Mouse (Mus musculus) liver, embryonic 12.5 days (tissue): ENCODE results near the gene Vwa3a. TPM values are rescaled to one million over a fixed set of nuclear protein-coding genes. Genes with fewer than 3 reads are reported as not detected.
A peak's percentile ranks its signal among the peaks of the same experiment; 100 is the strongest.

Experiments used
- ATAC-seq: fragments of 200-750 bp; cut with Nextera tagmentation; 2 replicates; pipeline ENCODE4 v1.8.0; 2017; ENCODE audit warnings: moderate number of reproducible peaks, mild to moderate bottlenecking, moderate library complexity
- H3K27ac ChIP-seq: fragments of 300-500 bp; sonication (generic); 2 replicates; pipeline ENCODE4 v1.5.1; 2016; ENCODE audit warnings: mild to moderate bottlenecking
- H3K27me3 ChIP-seq: fragments of 300-500 bp; sonication (generic); replicated peaks from 2 replicates; pipeline ENCODE4 v1.6.1; 2016; ENCODE audit warnings: mild to moderate bottlenecking, moderate library complexity
- H3K36me3 ChIP-seq: fragments of 300-500 bp; sonication (generic); 2 replicates; pipeline ENCODE4 v1.6.1; 2016; ENCODE audit warnings: mild to moderate bottlenecking, moderate library complexity
- H3K4me1 ChIP-seq: fragments of 300-500 bp; sonication (generic); 2 replicates; pipeline ENCODE4 v1.6.1; 2016
- H3K4me2 ChIP-seq: fragments of 300-500 bp; sonication (generic); 2 replicates; pipeline ENCODE4 v1.6.1; 2016; ENCODE audit warnings: mild to moderate bottlenecking, moderate library complexity
- H3K4me3 ChIP-seq: fragments of 300-500 bp; sonication (generic); 2 replicates; pipeline ENCODE4 v1.5.1; 2016; ENCODE audit warnings: mild to moderate bottlenecking, moderate library complexity
- H3K9ac ChIP-seq: fragments of 300-500 bp; sonication (generic); 2 replicates; pipeline ENCODE4 v1.6.1; 2016; ENCODE audit warnings: mild to moderate bottlenecking, moderate library complexity
- H3K9me3 ChIP-seq: fragments of 300-500 bp; sonication (generic); replicated peaks from 2 replicates; pipeline ENCODE4 v1.6.1; 2016; ENCODE audit warnings: mild to moderate bottlenecking, moderate library complexity
- WGBS: fragments of 180-500 bp; shearing (Covaris S2); methylation state at CpG from one replicate; pipeline ENCODE4 v1.1.7; 2016; ENCODE audit not compliant: insufficient replicate concordance; 5-methylcytosine and 5-hydroxymethylcytosine counted together
- polyA plus RNA-seq: library from polyadenylated mRNA; unstranded; fragments of >200 nt; fragmentation: Nextera tagmentation; extraction: Ambion mirVana; gene quantifications from 2 replicates; pipeline ENCODE4 v1.2.1, GENCODE M21; 2016

The Vwa3a gene
- polyA plus RNA-seq, 1 experiment from 2014 or later, result not detected

GRCm38 (mm10) chr7:120819386-120819785 is 80.3 kb downstream of the Vwa3a start:
- WGBS, result 75% methylated on average over 4 of the region's 4 CpGs

GRCm38 (mm10) chr7:120823248-120823647 is 84.1 kb downstream of the Vwa3a start:
- no peak overlapping the region for H3K27ac ChIP-seq
- H3K4me2 ChIP-seq, result no peak overlapping the region
- H3K36me3 ChIP-seq, result no peaks in the 10 kb centered on the region
- H3K4me3 ChIP-seq, result no peak overlapping the region
- WGBS, result 21% methylated on average over 5 of the region's 5 CpGs
- H3K9ac ChIP-seq, result no peak overlapping the region
- H3K27me3 ChIP-seq, result peaks cover 9% of the 10 kb centered on the region; the same call in 1 of the 2 replicates
- peak; percentile 44 for ATAC-seq
- no peaks in the 10 kb centered on the region for H3K9me3 ChIP-seq
- no peaks in the 10 kb centered on the region for H3K4me1 ChIP-seq

More at GRCm38 (mm10) chr7:120819386-120819785, 80.3 kb downstream of the Vwa3a start:
- no peak for ATAC-seq
- no peaks in the 10 kb centered on the region for H3K4me1 ChIP-seq
- no peak overlapping the region for H3K4me3 ChIP-seq
- H3K27me3 ChIP-seq, result peaks cover 3% of the 10 kb centered on the region; the same call in 1 of the 2 replicates
- H3K36me3 ChIP-seq, result no peaks in the 10 kb centered on the region
- H3K9me3 ChIP-seq, result no peaks in the 10 kb centered on the region
- no peak overlapping the region for H3K9ac ChIP-seq
- no peak overlapping the region for H3K4me2 ChIP-seq
- H3K27ac ChIP-seq, result no peak overlapping the region

DNA sequence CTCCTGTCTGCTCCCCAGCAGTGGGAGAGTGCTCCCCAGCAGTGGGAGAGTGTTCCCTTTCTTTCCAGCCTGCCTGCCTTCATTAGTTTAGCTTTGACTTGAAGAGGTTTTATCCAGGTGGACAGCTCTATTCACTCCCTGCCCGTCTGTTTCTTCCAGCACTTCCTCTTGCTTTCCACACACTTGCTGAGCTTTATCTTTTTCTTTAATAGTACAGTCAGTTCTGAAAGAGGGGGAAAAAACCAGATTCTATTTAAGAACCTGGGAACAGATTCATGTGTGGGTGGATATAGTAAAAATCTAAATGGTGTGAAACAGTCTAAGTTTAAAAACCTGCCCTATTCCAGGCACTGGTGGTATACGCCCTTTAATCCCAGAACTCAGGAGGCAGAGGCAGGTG is 86.0 kb downstream of the Vwa3a start:
- no peak overlapping the region for H3K9ac ChIP-seq
- no peak for ATAC-seq
- no peak overlapping the region for H3K4me2 ChIP-seq
- H3K27ac ChIP-seq, result no peak overlapping the region
- peaks cover 26% of the 10 kb centered on the region for H3K27me3 ChIP-seq
- H3K4me1 ChIP-seq, result peaks cover 9% of the 10 kb centered on the region; the same call in 1 of the 2 replicates
- 53% methylated on average over 2 of the region's 2 CpGs for WGBS
- no peaks in the 10 kb centered on the region for H3K36me3 ChIP-seq
- no peak overlapping the region for H3K4me3 ChIP-seq
- no peaks in the 10 kb centered on the region for H3K9me3 ChIP-seq

DNA sequence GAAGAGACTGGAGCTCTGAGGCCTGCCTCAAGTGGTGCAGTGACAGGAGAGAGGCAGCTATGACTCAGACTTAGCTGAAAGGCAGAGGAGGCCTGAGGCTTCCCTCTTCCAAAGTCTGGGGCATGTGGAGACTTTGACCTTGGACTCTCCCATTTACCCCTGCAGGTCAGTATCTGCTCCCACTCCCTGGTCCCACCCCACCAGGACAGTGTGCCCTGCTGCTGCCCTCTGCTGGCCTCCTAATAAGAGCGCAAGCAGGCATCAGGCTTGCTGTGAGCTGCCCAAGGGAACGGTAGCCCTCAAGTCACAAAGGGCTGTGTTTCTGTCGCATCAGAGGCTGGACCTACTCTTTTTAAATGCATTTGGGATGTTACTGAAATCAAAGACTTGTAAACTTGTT is 87.3 kb downstream of the Vwa3a start:
- Histone ChIP-seq H3K4me3 (no peak overlapping the region), H3K27me3 (peaks cover 36% of the 10 kb centered on the region), H3K9ac (no peak overlapping the region), H3K36me3 (no peaks in the 10 kb centered on the region), H3K27ac (no peak overlapping the region), H3K4me1 (peaks cover 22% of the 10 kb centered on the region), H3K4me2 (no peak overlapping the region), H3K9me3 (no peaks in the 10 kb centered on the region)
- ATAC-seq, result no peak
- WGBS, result 29% methylated on average over 3 of the region's 3 CpGs

DNA sequence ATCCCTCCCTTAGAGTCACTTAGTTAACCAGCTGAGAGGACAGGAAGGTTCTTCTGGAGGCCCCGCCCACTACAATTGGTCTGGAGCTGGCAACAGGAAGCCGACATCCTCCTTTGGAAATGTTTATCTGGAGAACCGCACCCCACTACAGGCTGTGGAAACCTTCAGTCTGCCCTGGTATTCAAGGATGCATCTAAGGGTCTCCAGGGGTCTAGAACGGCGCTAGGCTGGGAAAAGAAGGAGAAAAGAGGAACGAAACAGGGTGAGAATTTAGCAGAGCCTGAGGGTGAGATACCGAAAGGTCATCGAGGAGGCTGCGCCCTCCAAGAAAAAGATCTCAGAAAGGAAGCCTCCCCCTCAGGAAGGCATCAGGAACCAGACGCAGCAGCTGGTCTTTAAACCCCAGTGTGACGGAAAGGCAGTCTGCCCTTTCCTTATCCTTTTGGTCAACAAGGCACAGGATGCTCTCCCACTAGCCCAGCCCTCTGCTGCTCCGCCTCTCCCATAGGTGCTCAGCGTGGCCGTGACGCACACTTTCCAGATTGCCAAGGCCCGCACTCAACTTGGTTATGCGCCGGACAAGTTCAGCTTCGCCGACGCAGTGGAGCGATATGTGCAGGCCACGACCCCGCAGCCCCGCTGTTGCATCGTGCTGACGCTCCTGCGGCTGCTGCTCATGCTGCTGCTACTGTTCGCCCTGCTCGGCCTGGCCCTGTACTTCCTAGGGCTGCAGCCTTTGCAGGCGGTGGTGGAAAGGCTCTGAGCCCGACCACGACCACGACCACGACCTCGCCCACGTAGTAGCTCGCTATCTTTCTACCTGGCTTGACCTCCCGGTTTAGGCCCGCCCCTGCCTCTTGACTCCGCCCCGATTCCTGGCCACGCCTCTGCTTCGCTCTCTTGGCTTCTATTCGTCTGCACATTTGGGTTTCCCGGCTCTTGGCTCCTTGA is 91.6 kb downstream of the Vwa3a start:
- peak overlapping the region; percentile 97 for H3K4me2 ChIP-seq
- H3K27ac ChIP-seq, result peak overlapping the region; percentile 64
- H3K9me3 ChIP-seq, result no peaks in the 10 kb centered on the region
- peak overlapping the region; percentile 55 for H3K9ac ChIP-seq
- peak; percentile 24 for ATAC-seq
- H3K4me1 ChIP-seq, result peaks cover 43% of the 10 kb centered on the region
- H3K4me3 ChIP-seq, result peak overlapping the region; percentile 68
- H3K27me3 ChIP-seq, result peaks cover 44% of the 10 kb centered on the region
- H3K36me3 ChIP-seq, result no peaks in the 10 kb centered on the region
- whole genome bisulfite sequencing, result under 1% methylated on average over 46 of the region's 46 CpGs

GRCm38 (mm10) chr7:120834426-120834825 is 95.3 kb downstream of the Vwa3a start:
- peaks cover 28% of the 10 kb centered on the region for H3K27me3 ChIP-seq
- peaks cover 63% of the 10 kb centered on the region for H3K4me1 ChIP-seq
- peak; percentile 62 for ATAC-seq
- WGBS, result 28% methylated on average over 6 of the region's 6 CpGs
- H3K27ac ChIP-seq, result peak overlapping the region; percentile 88
- H3K9me3 ChIP-seq, result no peaks in the 10 kb centered on the region
- H3K4me2 ChIP-seq, result peak overlapping the region; percentile 77
- peak overlapping the region; percentile 66 for H3K4me3 ChIP-seq
- H3K9ac ChIP-seq, result peak overlapping the region; percentile 63
- no peaks in the 10 kb centered on the region for H3K36me3 ChIP-seq

GRCm38 (mm10) chr7:120834863-120835372 is 95.8 kb downstream of the Vwa3a start:
- WGBS, result 7% methylated on average over 14 of the region's 14 CpGs
- peak overlapping the region; percentile 63 for H3K9ac ChIP-seq
- H3K4me3 ChIP-seq, result peak overlapping the region; percentile 66
- peak overlapping the region; percentile 77 for H3K4me2 ChIP-seq
- peak overlapping the region; percentile 88 for H3K27ac ChIP-seq
- H3K4me1 ChIP-seq, result peaks cover 58% of the 10 kb centered on the region
- peaks cover 23% of the 10 kb centered on the region for H3K27me3 ChIP-seq
- no peaks in the 10 kb centered on the region for H3K36me3 ChIP-seq
- no peaks in the 10 kb centered on the region for H3K9me3 ChIP-seq
- ATAC-seq, result peak; percentile 83

DNA sequence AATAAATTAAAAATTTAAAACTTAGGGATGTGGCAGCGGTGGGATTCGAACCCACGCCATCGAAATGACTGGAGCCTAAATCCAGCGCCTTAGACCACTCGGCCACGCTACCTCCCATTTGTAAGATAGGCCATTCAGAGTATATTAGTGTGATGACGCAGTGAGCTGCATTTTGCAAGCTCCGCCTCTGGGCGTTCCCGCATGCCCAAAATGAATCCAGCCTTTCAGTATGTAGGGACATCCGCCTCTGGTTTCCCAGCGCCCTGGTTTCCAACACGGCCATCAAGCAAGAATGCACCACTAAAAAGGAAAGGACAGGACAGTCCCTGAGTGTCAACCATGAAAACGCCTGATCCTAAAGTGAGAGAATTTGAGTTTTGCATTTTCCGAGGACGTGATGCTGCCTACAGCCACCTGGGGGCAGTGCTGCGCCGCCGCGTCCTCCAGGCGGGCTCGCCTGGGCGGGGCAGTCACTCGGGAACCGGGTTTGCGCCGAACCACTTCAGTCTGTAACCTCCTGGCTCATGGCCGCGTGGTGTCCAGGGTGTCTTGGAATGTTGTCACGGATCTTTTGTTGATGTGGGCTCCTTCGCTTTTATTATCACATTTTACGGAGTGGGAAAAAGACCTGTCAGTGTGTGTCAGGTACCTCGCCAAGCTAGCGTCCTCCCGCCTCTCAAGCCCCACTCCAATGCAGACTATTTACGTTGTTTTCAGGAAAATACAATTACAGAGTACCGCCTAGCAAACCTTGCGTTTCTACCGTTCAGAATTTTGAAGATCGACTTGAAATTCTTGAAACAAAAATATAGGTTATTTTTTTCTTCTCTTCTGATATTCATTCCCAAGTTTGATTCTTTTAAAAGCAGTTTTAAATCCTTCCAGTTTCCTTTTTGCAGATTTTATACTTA is 96.6 kb downstream of the Vwa3a start:
- no peaks in the 10 kb centered on the region for H3K36me3 ChIP-seq
- H3K9ac ChIP-seq, result peak overlapping the region; percentile 73
- H3K4me1 ChIP-seq, result peaks cover 50% of the 10 kb centered on the region
- WGBS, result under 1% methylated on average over 41 of the region's 41 CpGs
- peak overlapping the region; percentile 77 for H3K4me2 ChIP-seq
- peak overlapping the region; percentile 88 for H3K27ac ChIP-seq
- ATAC-seq, result peak; percentile 83
- H3K9me3 ChIP-seq, result no peaks in the 10 kb centered on the region
- peak overlapping the region; percentile 66 for H3K4me3 ChIP-seq
- H3K27me3 ChIP-seq, result peaks cover 15% of the 10 kb centered on the region; the same call in 1 of the 2 replicates

DNA sequence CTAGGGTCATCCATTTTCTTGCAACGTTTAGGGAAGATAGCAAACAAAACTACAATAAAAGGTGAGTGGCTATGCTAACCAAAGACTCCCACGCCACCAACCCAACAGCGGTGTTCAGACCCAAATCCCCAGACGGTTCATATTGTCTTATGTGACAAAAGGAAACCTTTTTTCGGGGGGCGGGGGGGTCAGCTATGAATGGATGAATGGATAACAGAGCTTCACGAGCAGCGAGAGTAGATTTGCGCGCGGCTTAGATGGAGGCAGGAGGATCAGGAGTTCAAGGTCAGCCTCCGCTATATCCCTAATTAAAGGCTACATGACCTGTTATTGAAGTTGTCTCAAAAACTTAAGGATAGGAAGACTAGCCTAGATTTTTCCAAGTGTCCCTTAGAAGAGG is 97.2 kb downstream of the Vwa3a start:
- Histone ChIP-seq H3K4me1 (peaks cover 48% of the 10 kb centered on the region), H3K27ac (peak overlapping the region; percentile 88; the same call in 1 of the 2 replicates), H3K4me3 (peak overlapping the region; percentile 66)

GRCm38 (mm10) chr7:120838436-120839160 is 99.5 kb downstream of the Vwa3a start:
- WGBS, result 71% methylated on average over 5 of the region's 5 CpGs
- Histone ChIP-seq H3K9ac (0 out of 2 replicates have a peak overlapping the region, but pooled peaks have one; percentile 8), H3K4me2 (no peak overlapping the region), H3K9me3 (no peaks in the 10 kb centered on the region), H3K36me3 (no peaks in the 10 kb centered on the region), H3K27ac (peak overlapping the region; percentile 12), H3K4me1 (peaks cover 45% of the 10 kb centered on the region), H3K27me3 (no peaks in the 10 kb centered on the region), H3K4me3 (no peak overlapping the region)
- no peak for ATAC-seq

More for the DNA sequence above, 97.2 kb downstream of the Vwa3a start:
- peak overlapping the region; percentile 73 for H3K9ac ChIP-seq
- no peaks in the 10 kb centered on the region for H3K9me3 ChIP-seq
- WGBS, result 8% methylated on average over 12 of the region's 12 CpGs
- no peaks in the 10 kb centered on the region for H3K36me3 ChIP-seq
- H3K4me2 ChIP-seq, result peak overlapping the region; percentile 77
- peaks cover 12% of the 10 kb centered on the region; the same call in 1 of the 2 replicates for H3K27me3 ChIP-seq
- ATAC-seq, result no peak

- no peak overlapping the region for H3K9ac ChIP-seq
- peaks cover 46% of the 10 kb centered on the region for H3K4me1 ChIP-seq
- ATAC-seq, result no peak
- WGBS, result 78% methylated on average over 2 of the region's 2 CpGs
- H3K27me3 ChIP-seq, result no peaks in the 10 kb centered on the region
- H3K27ac ChIP-seq, result no peak overlapping the region
- H3K4me2 ChIP-seq, result no peak overlapping the region
- no peak overlapping the region for H3K4me3 ChIP-seq
- H3K36me3 ChIP-seq, result peaks cover 4% of the 10 kb centered on the region; the same call in 1 of the 2 replicates
- no peaks in the 10 kb centered on the region for H3K9me3 ChIP-seq
Observed at GRCm38 (mm10) chr7:120839786-120840185, 100.7 kb downstream of the Vwa3a start.
